Mouse (Mus musculus) stomach, postnatal 0 days (tissue): ENCODE measurements around the gene Mtrex. TPM values are rescaled to one million over a fixed set of nuclear protein-coding genes. Genes with fewer than 3 reads are reported as not detected.
A peak's percentile ranks its signal among the peaks of the same experiment; 100 is the strongest.

Experiments
- ATAC-seq: fragments of 200-750 bp; cut with Nextera tagmentation; 2 replicates; pipeline ENCODE4 v1.8.0; 2017; ENCODE audit not compliant: low FRiP score, low TSS enrichment
- DNase-seq: peaks from one replicate; pipeline ENCODE4 v3.0.0-alpha.2; 2016; ENCODE audit warnings: low spot score
- H3K27ac ChIP-seq: fragments of 300-500 bp; sonication (generic); replicated peaks from 2 replicates; pipeline ENCODE4 v1.5.1; 2014; ENCODE audit warnings: mild to moderate bottlenecking, control low read depth
- H3K27me3 ChIP-seq: fragments of 300-500 bp; sonication (generic); 2 replicates; pipeline ENCODE4 v1.6.1; 2014; ENCODE audit warnings: low read length; ENCODE audit not compliant: control insufficient read depth, insufficient read depth
- H3K36me3 ChIP-seq: fragments of 300-500 bp; sonication (generic); 2 replicates; pipeline ENCODE4 v1.6.1; 2014; ENCODE audit warnings: low read length, mixed read lengths; ENCODE audit not compliant: control insufficient read depth, insufficient read depth
- H3K4me1 ChIP-seq: fragments of 300-500 bp; sonication (generic); replicated peaks from 2 replicates; pipeline ENCODE4 v1.6.1; 2014; ENCODE audit warnings: antibody characterized with exemption; ENCODE audit not compliant: control insufficient read depth, insufficient read depth
- H3K4me2 ChIP-seq: fragments of 300-500 bp; sonication (generic); replicated peaks from 2 replicates; pipeline ENCODE4 v1.6.1; 2014; ENCODE audit warnings: low read depth, mild to moderate bottlenecking, control low read depth, moderate library complexity
- H3K4me3 ChIP-seq: fragments of 300-500 bp; sonication (generic); 2 replicates; pipeline ENCODE4 v1.5.1; 2014; ENCODE audit warnings: low read depth, low read length, control low read depth
- H3K9ac ChIP-seq: fragments of 300-500 bp; sonication (generic); 2 replicates; pipeline ENCODE4 v1.6.1; 2014; ENCODE audit warnings: mild to moderate bottlenecking, low read length, control low read depth, mixed read lengths
- H3K9me3 ChIP-seq: fragments of 300-500 bp; sonication (generic); 2 replicates; pipeline ENCODE4 v1.6.1; 2016; ENCODE audit warnings: low read length; ENCODE audit not compliant: control insufficient read depth
- CTCF ChIP-seq: IDR thresholded peaks from 2 replicates; pipeline ENCODE4 v1.5.1; 2016; ENCODE audit warnings: antibody characterized with exemption, low read depth, mild to moderate bottlenecking, moderate library complexity
- EP300 ChIP-seq: optimal IDR thresholded peaks from 2 replicates; pipeline ENCODE3; 2016; ENCODE audit warnings: antibody characterized with exemption
- WGBS: fragments of 180-500 bp; shearing (Covaris S2); extraction: QIAGEN DNeasy Blood & Tissue Kit; methylation state at CpG from one replicate; pipeline ENCODE4 v1.1.7; 2014; 5-methylcytosine and 5-hydroxymethylcytosine counted together
- polyA plus RNA-seq: library from polyadenylated mRNA; unstranded; fragments of >200 nt; fragmentation: Nextera tagmentation; extraction: Ambion mirVana; gene quantifications from 2 replicates; pipeline ENCODE4 v1.2.1, GENCODE M21; 2015

Mtrex gene
- polyA plus RNA-seq, 1 experiment from 2014 or later = 21.5 TPM

DNA sequence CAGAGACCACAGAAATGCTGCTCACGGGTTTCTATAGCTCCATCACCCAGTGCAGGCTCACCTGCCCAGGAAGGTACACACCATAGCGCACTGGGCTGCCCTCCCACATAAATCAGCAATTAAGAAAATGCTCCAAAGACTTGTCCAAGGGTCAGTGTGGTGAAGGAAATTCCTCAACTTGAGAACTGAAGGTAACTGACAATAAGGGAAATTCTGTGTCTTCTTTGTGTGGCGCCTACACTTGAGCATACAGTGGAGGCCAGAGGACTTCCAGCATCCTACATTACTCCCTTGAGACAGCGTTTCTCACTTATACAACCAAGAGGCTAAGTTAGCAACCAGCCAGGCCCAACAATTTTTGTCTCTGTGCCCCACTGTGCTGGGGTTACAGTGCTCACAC lies 1.2 kb downstream of the Mtrex start:
- no peak for DNase-seq
- ATAC-seq = no peak
- Histone ChIP-seq H3K36me3 (no peaks in the 10 kb centered on the region), H3K4me1 (0 out of 2 replicates have a peak, but pooled peaks cover 3% of the 10 kb centered on the region), H3K4me3 (peak overlapping the region; percentile 70), H3K27ac (no peak overlapping the region), H3K4me2 (peak overlapping the region; percentile 62), H3K9me3 (no peaks in the 10 kb centered on the region), H3K9ac (peak overlapping the region; percentile 35; the same call in 1 of the 2 replicates), H3K27me3 (no peaks in the 10 kb centered on the region)
- 62% methylated on average over 4 of the region's 4 CpGs for WGBS
- no peak for TF ChIP-seq EP300

DNA sequence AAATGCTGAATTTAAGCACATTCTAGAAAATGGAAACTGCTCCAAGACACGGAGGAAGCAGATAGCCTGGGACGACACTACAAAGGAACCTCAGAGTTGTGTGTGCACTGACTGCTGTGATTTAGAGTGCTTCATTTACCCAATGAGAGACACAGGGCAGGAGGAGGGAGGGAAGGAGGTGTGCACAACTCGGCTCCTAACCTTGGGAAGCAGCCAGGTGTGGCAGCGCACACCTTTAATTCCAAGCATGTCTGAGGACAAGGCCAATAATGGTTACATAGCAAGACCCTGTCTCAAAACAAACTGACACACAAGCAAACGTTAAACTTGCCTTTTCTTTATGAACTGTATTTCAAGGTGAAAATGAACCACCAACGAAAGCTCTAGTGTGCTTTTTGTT lies 1.9 kb downstream of the Mtrex start:
- 0 out of 2 replicates have a peak, but pooled peaks cover 3% of the 10 kb centered on the region for H3K4me1 ChIP-seq
- WGBS = 50% methylated on average over 6 of the region's 6 CpGs
- no peaks in the 10 kb centered on the region for H3K36me3 ChIP-seq
- no peak overlapping the region for H3K4me3 ChIP-seq
- DNase-seq (no peak), ATAC-seq (no peak)
- no peak overlapping the region for H3K4me2 ChIP-seq
- TF ChIP-seq CTCF (no peak), EP300 (no peak)
- H3K27ac ChIP-seq = no peak overlapping the region
- no peak overlapping the region for H3K9ac ChIP-seq
- no peaks in the 10 kb centered on the region for H3K27me3 ChIP-seq
- H3K9me3 ChIP-seq = no peaks in the 10 kb centered on the region

DNA sequence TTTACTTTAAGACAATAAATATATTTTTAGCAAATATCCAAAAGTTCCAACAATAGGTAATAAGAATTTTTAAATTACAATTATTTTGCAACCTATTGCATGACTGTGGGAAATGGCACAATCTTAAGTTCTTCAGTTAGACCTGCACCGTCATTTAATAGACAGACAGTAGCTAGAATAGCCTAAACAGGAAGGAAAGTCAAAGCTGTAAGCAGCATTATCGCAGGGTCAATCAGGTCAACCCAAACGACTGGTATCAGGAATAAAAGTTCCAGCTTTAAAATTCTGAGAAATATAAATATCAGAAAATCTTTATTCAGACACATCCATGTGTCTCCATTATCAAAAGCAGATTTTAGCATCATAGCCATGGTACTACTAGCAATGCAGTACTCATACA lies 6.3 kb downstream of the Mtrex start:
- Histone ChIP-seq H3K4me3 (no peak overlapping the region), H3K4me1 (0 out of 2 replicates have a peak, but pooled peaks cover 1% of the 10 kb centered on the region), H3K4me2 (no peak overlapping the region), H3K27me3 (no peaks in the 10 kb centered on the region), H3K36me3 (peaks cover 11% of the 10 kb centered on the region), H3K27ac (no peak overlapping the region), H3K9ac (no peak overlapping the region), H3K9me3 (no peaks in the 10 kb centered on the region)
- TF ChIP-seq EP300 (no peak), CTCF (no peak)
- 79% methylated on average over 3 of the region's 3 CpGs for WGBS
- ATAC-seq (no peak), DNase-seq (no peak)

DNA sequence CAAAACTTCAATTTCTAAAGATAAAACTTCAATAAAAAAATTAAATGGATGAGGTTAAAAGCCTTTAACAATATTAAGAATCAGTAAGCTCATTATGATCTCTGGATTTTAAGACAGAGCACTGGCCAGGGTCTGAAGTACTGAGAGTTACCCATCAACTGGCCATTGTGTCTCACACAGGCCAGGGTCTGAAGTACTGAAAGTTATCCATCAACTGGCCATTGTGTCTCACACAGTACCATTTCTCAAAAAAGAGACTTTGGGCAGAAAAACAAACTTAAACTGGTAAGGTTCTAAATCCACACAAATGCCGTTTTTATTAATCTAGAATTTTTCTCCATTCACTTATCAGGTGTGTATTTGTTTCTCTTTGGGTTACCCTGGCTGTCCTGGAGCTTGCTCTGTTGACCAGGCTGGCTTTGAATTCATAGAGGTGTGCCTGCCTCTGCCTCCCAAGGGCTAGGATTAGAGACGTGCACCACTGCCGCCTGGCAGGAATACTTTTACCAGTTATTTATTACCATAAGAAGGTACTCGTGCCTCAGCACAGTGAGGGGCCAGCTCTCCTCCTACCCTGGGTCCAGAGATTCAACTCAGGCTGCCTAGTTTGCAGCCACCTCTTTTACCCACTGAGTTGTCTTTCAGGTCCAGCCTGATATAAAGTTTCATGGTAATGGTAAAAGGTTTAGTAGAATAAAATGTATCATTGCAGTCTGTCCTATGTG lies 7.9 kb downstream of the Mtrex start:
- 84% methylated on average over 4 of the region's 4 CpGs for WGBS
- peaks cover 11% of the 10 kb centered on the region for H3K36me3 ChIP-seq

DNA sequence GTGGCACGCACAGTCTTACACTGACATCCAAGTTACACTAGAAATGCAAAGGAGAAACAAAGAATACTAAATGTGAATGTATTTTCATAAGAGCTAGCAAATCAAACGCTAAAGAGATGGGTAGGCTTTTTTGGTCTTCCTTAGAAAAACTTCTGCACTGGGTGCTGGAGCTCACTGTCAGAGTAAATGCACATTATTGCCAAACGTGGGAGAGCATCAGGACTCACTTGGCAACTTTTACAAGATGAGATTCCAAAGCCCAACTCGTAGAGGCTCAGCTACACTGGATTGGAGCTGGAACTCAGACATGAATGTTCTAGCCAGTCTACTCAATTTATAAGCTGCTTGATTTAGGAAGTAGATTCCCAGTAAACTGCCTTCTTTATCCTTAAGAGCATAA lies 16.8 kb downstream of the Mtrex start:
- TF ChIP-seq CTCF = no peak
- TF ChIP-seq EP300 = no peak
- H3K4me1 ChIP-seq = no peaks in the 10 kb centered on the region
- no peak overlapping the region for H3K27ac ChIP-seq
- DNase-seq (no peak), ATAC-seq (no peak)
- WGBS = 81% methylated on average over 4 of the region's 4 CpGs
- no peak overlapping the region for H3K4me3 ChIP-seq
- no peak overlapping the region for H3K4me2 ChIP-seq
- 0 out of 2 replicates have a peak, but pooled peaks cover 2% of the 10 kb centered on the region for H3K36me3 ChIP-seq
- H3K9me3 ChIP-seq = no peaks in the 10 kb centered on the region
- H3K27me3 ChIP-seq = no peaks in the 10 kb centered on the region
- H3K9ac ChIP-seq = no peak overlapping the region

More for the DNA sequence above, 7.9 kb downstream of the Mtrex start:
- no peak for ATAC-seq
- Histone ChIP-seq H3K4me3 (no peak overlapping the region), H3K9me3 (no peaks in the 10 kb centered on the region), H3K4me2 (no peak overlapping the region), H3K27me3 (no peaks in the 10 kb centered on the region), H3K27ac (no peak overlapping the region), H3K9ac (no peak overlapping the region), H3K4me1 (no peaks in the 10 kb centered on the region)
- TF ChIP-seq EP300 (no peak), CTCF (no peak)
- no peak for DNase-seq

- Histone ChIP-seq H3K9me3 (no peaks in the 10 kb centered on the region), H3K4me3 (no peak overlapping the region), H3K36me3 (0 out of 2 replicates have a peak, but pooled peaks cover 2% of the 10 kb centered on the region), H3K4me1 (no peaks in the 10 kb centered on the region), H3K27me3 (no peaks in the 10 kb centered on the region), H3K4me2 (no peak overlapping the region), H3K27ac (no peak overlapping the region), H3K9ac (no peak overlapping the region)
- 51% methylated on average over 4 of the region's 4 CpGs for WGBS
- peak; percentile 43 for DNase-seq
- TF ChIP-seq EP300 = no peak
- TF ChIP-seq CTCF = peak; percentile 87
- no peak for ATAC-seq
Measured at GRCm38 (mm10) chr13:112909663-112910062, 17.5 kb downstream of the Mtrex start.
